Mouse (Mus musculus): Measurements from ENCODE around the gene Gpr135. TPM values are rescaled to one million over a fixed set of nuclear protein-coding genes. Genes with fewer than 3 reads are reported as not detected.

Gpr135 gene
- total and polyA plus RNA-seq, 3 experiments, result not detected

DNA sequence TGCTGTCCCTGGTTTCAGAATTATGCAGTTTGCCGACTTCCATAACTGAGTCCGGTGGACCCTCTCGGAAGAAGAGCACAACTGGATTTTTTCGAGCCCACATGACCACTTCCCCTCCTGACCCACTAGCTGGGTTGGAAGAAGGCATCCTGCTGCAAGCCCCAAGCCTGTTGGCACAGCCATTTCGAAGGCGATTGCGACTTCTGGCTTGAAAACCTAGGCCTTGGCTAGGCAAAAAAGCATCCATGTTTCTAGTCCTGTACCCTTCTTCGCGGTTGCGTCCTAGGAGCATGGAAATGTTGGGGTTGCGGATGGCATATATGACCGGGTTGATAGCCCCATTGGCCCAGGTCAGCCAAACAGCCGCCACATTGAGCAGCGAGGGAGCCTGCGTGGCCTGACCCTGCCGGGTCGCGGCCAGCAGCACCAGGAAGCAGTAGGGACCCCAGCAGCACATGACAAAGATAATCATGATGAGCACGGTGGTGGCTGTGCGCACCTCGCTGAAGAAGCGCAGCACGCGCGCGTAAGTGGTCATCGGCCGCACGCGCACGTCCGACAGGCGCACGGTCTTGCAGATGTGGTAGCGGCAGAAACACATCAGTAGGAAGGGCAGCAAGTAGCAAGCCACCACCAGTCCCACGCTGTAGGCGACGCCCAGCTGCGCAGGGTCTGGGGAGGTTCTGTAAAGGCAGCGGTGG lies 1.1 kb downstream of the Gpr135 start:
- TF ChIP-seq HCFC1 (IDR thresholded peaks at IDR 0.05; ENCODE audit: low read depth, low read length) (no peak), BHLHE40 (IDR thresholded peaks at IDR 0.05; ENCODE audit: low read depth, low read length) (0 out of 2 replicates have a peak, but pooled peaks have one; percentile 23), SIN3A (IDR thresholded peaks at IDR 0.05; ENCODE audit: low read length) (0 out of 2 replicates have a peak, but pooled peaks have one; percentile 7)
- dilution Hi-C loops (cut with MboI; ENCODE audit: extremely low pct_ligation_motif_present, extremely low pct_unique_long_range_greater_than_20kb, low sequenced_read_pairs) (no loop called here), in situ Hi-C loops (cut with MboI; ENCODE audit: low pct_ligation_motif_present, low pct_unique_long_range_greater_than_20kb, low sequenced_read_pairs) (no loop called here)
- H3K27me3 ChIP-seq (replicated peaks), result peaks cover 4% of the 10 kb centered on the region
- peaks cover 0 to 12% of the 10 kb centered on the region in 2 experiments; a peak in 2 of 4 replicates for H3K4me1 ChIP-seq (ENCODE audit: control insufficient read depth in 1 of 2, insufficient read depth in 2 of 2)
- no peaks in the 10 kb centered on the region for H3K79me2 ChIP-seq (replicated peaks; ENCODE audit: control insufficient read depth, extremely low read depth, insufficient read depth, poor library complexity, severe bottlenecking)
- H3K9me3 ChIP-seq (replicated peaks; ENCODE audit: low read length), result peaks cover 18% of the 10 kb centered on the region
- H3K27ac ChIP-seq (ENCODE audit: insufficient read depth, low read depth), result no peak overlapping the region
- no peak for DNase-seq (ENCODE audit: extremely low read depth)
- no peak overlapping the region for H3K9ac ChIP-seq (ENCODE audit: insufficient read depth, low read depth)
- no peaks in the 10 kb centered on the region for H3K36me3 ChIP-seq (replicated peaks in 1 of 2; ENCODE audit: control insufficient read depth in 1 of 2, insufficient read depth in 1 of 2, low read length in 1 of 2)
- H3K4me3 ChIP-seq (replicated peaks in 1 of 3; ENCODE audit: low read depth in 2 of 3, low read length in 2 of 3, poor library complexity in 1 of 3), result peak overlapping the region in 1 of 3 experiments; percentile 44
- H3K4me2 ChIP-seq (ENCODE audit: insufficient read depth, low read depth, poor library complexity, severe bottlenecking), result peak overlapping the region; percentile 65; the same call in 1 of the 2 replicates

- in situ Hi-C loops (cut with MboI; ENCODE audit: low pct_ligation_motif_present, low pct_unique_long_range_greater_than_20kb, low sequenced_read_pairs), result no loop called here
Observed at GRCm38 (mm10) chr12:72057780-72058179, 13.1 kb downstream of the Gpr135 start.

DNA sequence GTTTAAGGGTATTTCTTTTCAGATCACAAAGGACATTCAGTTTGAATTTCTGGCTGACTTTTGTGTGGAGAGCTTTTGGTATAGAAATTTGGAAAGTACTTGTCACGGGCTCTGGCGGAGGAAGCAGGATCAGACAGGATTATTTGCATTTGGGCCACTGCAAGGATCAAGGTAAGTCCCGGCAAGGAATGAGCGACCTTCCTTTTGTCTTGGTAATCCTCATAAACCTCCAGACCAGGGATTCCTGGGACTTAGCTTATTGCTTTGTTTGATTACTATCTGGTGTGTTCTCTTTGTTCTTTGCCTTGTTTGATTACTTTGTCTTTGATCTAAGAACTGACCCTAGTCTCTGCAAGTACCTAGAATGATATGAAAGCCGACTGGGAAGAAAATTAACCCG lies 17.1 kb downstream of the Gpr135 start:
- Histone ChIP-seq H3K4me3 (replicated peaks in 1 of 3; ENCODE audit: low read depth in 2 of 3, low read length in 2 of 3, poor library complexity in 1 of 3) (no peak overlapping the region), H3K4me1 (ENCODE audit: control insufficient read depth in 1 of 2, insufficient read depth in 2 of 2) (no peaks in the 10 kb centered on the region), H3K27ac (ENCODE audit: insufficient read depth, low read depth) (no peak overlapping the region), H3K9ac (ENCODE audit: insufficient read depth, low read depth) (no peak overlapping the region), H3K36me3 (replicated peaks in 1 of 2; ENCODE audit: control insufficient read depth in 1 of 2, insufficient read depth in 1 of 2, low read length in 1 of 2) (no peaks in the 10 kb centered on the region), H3K4me2 (ENCODE audit: insufficient read depth, low read depth, poor library complexity, severe bottlenecking) (no peak overlapping the region), H3K79me2 (replicated peaks; ENCODE audit: control insufficient read depth, extremely low read depth, insufficient read depth, poor library complexity, severe bottlenecking) (no peaks in the 10 kb centered on the region), H3K9me3 (replicated peaks; ENCODE audit: low read length) (peaks cover 8% of the 10 kb centered on the region), H3K27me3 (replicated peaks) (no peaks in the 10 kb centered on the region)
- dilution Hi-C loops (cut with MboI; ENCODE audit: extremely low pct_ligation_motif_present, extremely low pct_unique_long_range_greater_than_20kb, low sequenced_read_pairs), result no loop called here
- DNase-seq (ENCODE audit: extremely low read depth), result no peak
- in situ Hi-C loops (cut with MboI; ENCODE audit: low pct_ligation_motif_present, low pct_unique_long_range_greater_than_20kb, low sequenced_read_pairs), result no loop called here
- TF ChIP-seq MYC (IDR thresholded peaks at IDR 0.05; ENCODE audit: low read depth, low read length) (no peak), UBTF (IDR thresholded peaks at IDR 0.05; ENCODE audit: low read depth, low read length) (no peak), E2F4 (IDR thresholded peaks at IDR 0.05; ENCODE audit: insufficient replicate concordance, low read depth, low read length) (no peak), USF1 (IDR thresholded peaks at IDR 0.05; ENCODE audit: low read depth, low read length) (no peak), GABPA (IDR thresholded peaks at IDR 0.05; ENCODE audit: insufficient replicate concordance, low read depth, low read length) (no peak), POLR2AphosphoS2 (IDR thresholded peaks at IDR 0.05; ENCODE audit: low read depth, low read length) (no peak), BHLHE40 (IDR thresholded peaks at IDR 0.05; ENCODE audit: low read depth, low read length) (no peak), RAD21 (IDR thresholded peaks at IDR 0.05; ENCODE audit: low read depth, low read length) (no peak), KAT2A (IDR thresholded peaks at IDR 0.05; ENCODE audit: insufficient replicate concordance, low read length) (no peak), ZC3H11A (IDR thresholded peaks at IDR 0.05; ENCODE audit: low read depth, low read length) (no peak), TBP (conservative IDR thresholded peaks at IDR 0.05; ENCODE audit: low read depth, low read length) (no peak), ETS1 (conservative IDR thresholded peaks at IDR 0.05; ENCODE audit: low read depth, low read length) (no peak), ZMIZ1 (IDR thresholded peaks at IDR 0.05; ENCODE audit: low read depth, low read length) (no peak), ZNF384 (IDR thresholded peaks at IDR 0.05; ENCODE audit: low read depth, low read length) (no peak), NRF1 (IDR thresholded peaks at IDR 0.05; ENCODE audit: low read depth, low read length) (no peak), MAFK (IDR thresholded peaks at IDR 0.05; ENCODE audit: insufficient replicate concordance, low read length) (no peak), PAX5 (IDR thresholded peaks at IDR 0.05; ENCODE audit: low read length) (no peak)

More at GRCm38 (mm10) chr12:72057780-72058179, 13.1 kb downstream of the Gpr135 start:
- Histone ChIP-seq H3K27ac (ENCODE audit: insufficient read depth, low read depth) (no peak overlapping the region), H3K36me3 (replicated peaks in 1 of 2; ENCODE audit: control insufficient read depth in 1 of 2, insufficient read depth in 1 of 2, low read length in 1 of 2) (no peaks in the 10 kb centered on the region), H3K27me3 (replicated peaks) (no peaks in the 10 kb centered on the region), H3K4me3 (replicated peaks in 1 of 3; ENCODE audit: low read depth in 2 of 3, low read length in 2 of 3, poor library complexity in 1 of 3) (no peak overlapping the region), H3K4me2 (ENCODE audit: insufficient read depth, low read depth, poor library complexity, severe bottlenecking) (no peak overlapping the region), H3K79me2 (replicated peaks; ENCODE audit: control insufficient read depth, extremely low read depth, insufficient read depth, poor library complexity, severe bottlenecking) (no peaks in the 10 kb centered on the region), H3K9ac (ENCODE audit: insufficient read depth, low read depth) (no peak overlapping the region), H3K4me1 (ENCODE audit: control insufficient read depth in 1 of 2, insufficient read depth in 2 of 2) (no peaks in the 10 kb centered on the region), H3K9me3 (replicated peaks; ENCODE audit: low read length) (no peaks in the 10 kb centered on the region)
- dilution Hi-C loops (cut with MboI; ENCODE audit: extremely low pct_ligation_motif_present, extremely low pct_unique_long_range_greater_than_20kb, low sequenced_read_pairs), result no loop called here
- DNase-seq (ENCODE audit: extremely low read depth), result no peak
- peak; percentile 94 for TF ChIP-seq TBP (conservative IDR thresholded peaks at IDR 0.05; ENCODE audit: low read depth, low read length)
- TF ChIP-seq MYC (IDR thresholded peaks at IDR 0.05; ENCODE audit: low read depth, low read length), result no peak
- no peak for TF ChIP-seq MAZ (IDR thresholded peaks at IDR 0.05; ENCODE audit: low read depth, low read length)
- TF ChIP-seq ELF1 (IDR thresholded peaks at IDR 0.05; ENCODE audit: low read depth, low read length), result peak; percentile 42; the same call in 1 of the 2 replicates
- no peak for TF ChIP-seq USF2 (conservative IDR thresholded peaks at IDR 0.05; ENCODE audit: low read depth, low read length)
- no peak for TF ChIP-seq JUN (IDR thresholded peaks at IDR 0.05; ENCODE audit: insufficient read depth, low read depth, low read length)
- no peak for TF ChIP-seq MXI1 (IDR thresholded peaks at IDR 0.05; ENCODE audit: low read depth, low read length)
- TF ChIP-seq HCFC1 (IDR thresholded peaks at IDR 0.05; ENCODE audit: low read depth, low read length), result no peak
- TF ChIP-seq ZC3H11A (IDR thresholded peaks at IDR 0.05; ENCODE audit: low read depth, low read length), result no peak
- TF ChIP-seq MEF2A (IDR thresholded peaks at IDR 0.05; ENCODE audit: borderline replicate concordance, low read depth, low read length), result no peak
- no peak for TF ChIP-seq E2F4 (IDR thresholded peaks at IDR 0.05; ENCODE audit: insufficient replicate concordance, low read depth, low read length)
- no peak for TF ChIP-seq ZNF384 (IDR thresholded peaks at IDR 0.05; ENCODE audit: low read depth, low read length)
- no peak for TF ChIP-seq SMC3 (IDR thresholded peaks at IDR 0.05; ENCODE audit: low read depth, low read length)

All from CH12.LX (cell line).